Mouse (Mus musculus) kidney, postnatal 10 days (tissue): ENCODE measurements around the gene Serpinf1.
"Not testable (repeated sequence)": the region's sequence is repeated elsewhere in the genome, so short reads cannot be mapped to it uniquely, and the experiment has no call there.

Source experiments
- DNase-seq: peaks from one replicate; pipeline ENCODE4 v3.0.0; 2021; ENCODE audit warnings: mixed read lengths

Serpinf1 gene

DNA sequence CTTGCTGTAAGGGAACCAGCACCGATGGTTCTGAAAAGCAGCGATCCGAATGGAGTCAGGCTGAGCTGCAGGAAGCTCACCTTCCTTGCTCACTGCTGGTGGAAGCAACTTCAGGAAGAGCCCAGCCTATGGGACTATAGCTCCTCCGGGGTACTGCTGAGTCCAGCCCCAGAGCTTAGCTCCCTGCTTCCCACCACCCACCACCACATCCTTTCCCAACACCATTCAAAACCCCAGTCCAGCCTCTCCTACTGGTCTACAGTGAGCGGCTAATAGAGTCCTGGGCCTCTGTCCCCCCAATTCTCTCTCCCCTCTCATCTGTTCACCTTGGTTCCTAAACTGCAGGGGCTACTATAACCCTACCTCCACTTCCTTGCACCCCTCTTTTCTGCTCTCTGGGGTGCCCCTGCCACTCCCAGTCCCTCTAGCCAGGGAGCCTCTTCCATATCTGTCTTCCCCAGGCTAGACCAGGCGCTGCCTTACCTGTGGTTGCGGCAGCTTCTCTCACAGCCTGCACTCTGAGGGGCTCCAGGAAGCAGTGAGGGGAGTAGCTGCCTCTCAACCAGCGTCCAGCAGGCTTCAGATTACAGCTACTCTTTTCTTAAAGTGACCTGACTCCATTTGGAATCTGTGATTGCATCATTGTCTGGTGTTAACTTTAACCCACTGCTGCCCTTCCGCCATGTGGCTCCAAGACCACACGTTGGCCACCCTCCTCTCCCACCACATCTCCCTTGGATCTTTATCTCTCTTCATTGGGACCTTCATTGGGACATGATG lies at the start of gene Serpinf1:
Gene Serpinf1 (minus strand): TSS at position 689 of the 780 bp plus-strand sequence.
- no peak for DNase-seq

DNA sequence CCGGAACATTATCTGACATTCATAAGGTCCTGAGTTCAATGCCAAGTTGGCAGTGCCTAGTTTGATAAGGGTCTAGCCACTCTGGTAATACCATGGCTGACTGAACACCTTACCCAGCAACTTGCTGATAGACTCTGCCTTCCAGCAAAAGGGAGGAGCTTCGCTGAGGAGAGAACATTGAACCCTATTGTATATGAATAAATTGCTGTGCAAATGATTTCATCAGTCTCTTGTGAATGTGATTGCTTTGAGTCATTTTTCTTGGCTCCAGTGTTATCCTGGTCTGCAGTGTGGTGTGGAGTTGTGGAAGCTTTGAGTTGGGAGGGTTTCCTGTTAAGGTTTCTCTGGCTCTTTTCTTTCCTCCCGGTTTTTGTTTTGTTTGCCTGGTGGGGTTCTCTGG lies 48.2 kb upstream of the Serpinf1 start:
- DNase-seq: no peak

DNA sequence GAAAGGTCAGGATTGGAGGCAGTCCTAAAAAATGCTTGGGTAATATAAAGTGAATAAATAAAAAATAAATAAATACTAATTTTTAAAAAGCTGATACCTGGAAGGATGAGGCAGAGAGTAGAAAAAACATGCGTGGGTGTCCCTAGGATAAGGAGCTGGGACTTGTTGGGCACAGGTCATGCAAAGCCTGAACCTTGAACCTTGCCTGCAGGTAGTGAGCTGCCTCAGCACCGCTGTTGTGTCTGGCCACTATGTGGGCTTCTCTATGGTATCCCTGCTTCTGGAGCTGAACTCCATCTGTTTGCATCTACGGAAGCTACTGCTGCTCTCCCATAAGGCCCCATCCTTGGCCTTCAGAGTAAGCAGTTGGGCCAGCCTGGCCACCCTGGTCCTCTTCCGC lies 46.8 kb upstream of the Serpinf1 start:
- DNase-seq: no peak

DNA sequence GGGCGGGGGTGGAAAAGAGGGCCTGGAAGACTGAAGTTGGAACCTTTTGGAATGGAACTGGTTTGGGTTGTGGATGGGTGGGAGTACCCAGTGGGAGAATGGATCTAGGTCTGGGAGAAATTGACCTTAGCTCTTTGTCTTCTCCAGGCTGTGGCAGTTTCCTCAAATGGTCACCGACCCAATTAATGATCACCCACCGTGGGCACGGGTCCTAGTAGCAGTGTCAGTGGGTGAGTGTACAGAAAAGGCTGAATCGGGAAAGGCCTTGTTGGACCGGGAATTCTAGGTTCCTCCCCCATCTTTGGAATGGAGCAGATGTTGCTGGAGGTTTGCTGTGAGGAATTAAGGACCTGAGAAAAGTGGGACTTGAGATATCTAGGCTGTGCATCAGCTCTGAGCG lies 45.9 kb upstream of the Serpinf1 start:
- no peak for DNase-seq

DNA sequence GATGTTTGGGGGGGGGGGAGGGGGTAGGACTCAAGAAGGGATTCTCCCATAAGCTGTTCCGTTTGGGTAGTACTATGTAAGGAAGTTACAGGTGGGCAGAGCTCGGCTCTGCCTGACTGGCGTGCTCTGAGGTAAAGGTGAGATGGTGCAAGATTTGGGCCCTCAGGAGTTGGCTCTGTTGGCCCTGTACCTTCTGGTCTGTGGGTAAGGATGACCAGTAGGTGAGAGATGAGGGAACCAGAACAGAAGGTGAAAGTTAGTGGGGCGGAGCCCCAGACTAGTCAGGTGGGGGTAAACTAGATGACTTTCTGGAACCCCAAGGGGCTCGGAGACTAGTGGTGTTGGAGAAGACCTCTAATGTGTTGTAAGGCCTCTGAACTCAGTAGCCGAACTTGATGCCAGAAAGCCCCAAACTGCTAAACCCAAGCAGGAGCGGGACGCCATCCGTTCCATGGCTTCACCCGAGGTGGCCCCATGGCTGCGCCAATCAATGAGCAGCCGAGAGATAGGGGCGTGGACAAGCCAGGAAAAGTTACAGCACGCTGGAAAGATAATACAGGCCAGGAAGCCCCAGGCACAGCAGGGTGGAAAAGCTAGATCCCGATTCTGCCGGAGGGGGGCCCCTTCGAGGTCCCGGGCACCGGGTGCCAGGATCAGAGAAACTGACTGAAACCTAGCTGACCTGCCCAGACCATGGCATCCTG lies 45.2 kb upstream of the Serpinf1 start:
- DNase-seq: peak; percentile 80

DNA sequence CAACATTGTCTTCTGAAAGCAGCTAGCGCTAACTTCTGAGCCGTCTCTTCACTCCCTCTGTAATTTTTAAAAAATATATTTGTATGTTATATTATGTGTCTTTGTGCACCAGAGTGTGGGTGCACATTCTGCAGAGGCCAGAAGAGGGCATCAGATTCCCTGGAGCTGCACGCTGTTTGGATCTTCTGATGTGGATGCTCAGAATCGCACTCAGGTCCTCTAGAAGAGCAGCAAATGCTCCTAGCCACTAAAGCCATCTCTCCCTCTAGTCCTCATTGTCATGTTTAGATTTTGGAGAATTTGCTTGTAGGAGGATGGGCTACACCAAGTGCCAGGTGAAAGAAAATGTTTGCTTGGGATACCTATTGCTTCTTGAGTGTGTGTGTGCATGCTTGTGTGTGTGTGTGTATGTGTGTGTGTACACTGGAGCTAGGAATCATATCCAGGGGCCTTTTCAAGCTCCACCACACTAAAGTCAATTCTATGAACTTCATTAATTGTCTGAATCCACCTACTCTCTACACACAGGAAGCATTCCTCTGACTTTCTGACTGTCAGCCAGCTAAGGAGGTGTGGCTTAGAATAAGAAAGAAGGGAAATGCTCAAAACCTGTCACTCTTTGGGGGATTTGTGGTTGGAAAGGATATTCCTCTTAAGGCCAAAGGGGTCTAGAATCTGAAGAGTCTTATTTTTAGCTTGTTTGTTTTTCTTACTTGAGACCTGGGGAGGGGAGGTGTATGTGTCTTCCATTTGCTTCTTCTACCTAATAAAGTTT lies 44.4 kb upstream of the Serpinf1 start:
- DNase-seq: peak; percentile 15

DNA sequence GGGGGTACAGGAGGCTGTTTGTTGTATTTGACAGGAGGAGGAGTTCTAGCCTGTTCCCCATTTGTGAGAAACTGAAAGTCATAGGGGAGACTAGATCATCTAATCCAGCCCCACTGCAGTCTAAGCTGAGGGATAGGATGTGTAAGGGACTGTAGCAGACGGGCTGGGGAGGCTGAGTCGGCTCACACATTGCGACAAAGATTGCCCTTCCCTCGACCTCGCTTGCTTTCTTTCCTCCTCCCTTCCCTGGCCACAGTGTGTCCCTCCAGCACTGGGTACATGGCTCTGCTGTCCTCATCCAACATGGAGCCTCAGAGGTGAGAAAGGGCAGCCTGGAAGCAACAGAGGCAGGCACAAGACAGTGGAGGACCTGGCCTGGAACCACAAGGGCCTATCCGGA lies 42.5 kb upstream of the Serpinf1 start:
- DNase-seq: no peak

DNA sequence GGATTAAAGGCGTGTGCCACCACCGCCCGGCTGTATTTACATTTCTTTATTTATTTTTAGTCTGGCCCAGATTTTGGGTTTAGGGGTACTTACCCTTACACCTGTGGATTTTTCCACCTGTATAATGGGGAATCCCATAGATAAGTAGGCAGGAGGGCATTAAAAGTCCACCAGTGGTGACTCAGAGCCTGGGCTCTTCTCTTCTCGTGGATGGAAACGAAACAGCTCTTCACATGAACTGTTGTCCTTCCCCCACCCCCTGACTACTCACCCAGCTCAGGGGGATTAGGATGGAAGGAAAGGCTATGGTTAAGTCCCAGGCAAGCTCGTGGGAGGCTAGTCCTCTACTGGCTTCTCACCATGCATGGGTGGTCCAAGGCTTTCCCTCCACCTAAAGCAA lies 41.9 kb upstream of the Serpinf1 start:
- DNase-seq: no peak

DNA sequence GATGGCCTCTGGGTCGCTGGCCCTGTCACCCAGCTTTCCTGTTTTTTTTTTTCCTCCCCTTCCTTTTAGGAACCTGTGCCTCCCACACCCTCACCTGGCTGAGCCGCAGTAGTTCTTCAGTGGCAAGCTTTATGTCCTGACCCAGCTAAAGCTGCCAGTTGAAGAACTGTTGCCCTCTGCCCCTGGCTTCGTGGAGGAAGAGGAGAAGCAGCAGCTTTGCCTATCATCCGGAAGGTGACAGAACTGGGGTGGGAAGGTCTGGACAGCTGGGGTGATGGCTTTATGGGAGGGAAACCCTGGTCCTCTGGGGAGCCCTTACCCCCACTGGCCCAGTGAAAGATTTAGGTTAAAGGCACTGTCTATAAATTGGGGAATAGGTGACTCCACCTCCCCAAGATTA lies 41.1 kb upstream of the Serpinf1 start:
- DNase-seq: no peak

DNA sequence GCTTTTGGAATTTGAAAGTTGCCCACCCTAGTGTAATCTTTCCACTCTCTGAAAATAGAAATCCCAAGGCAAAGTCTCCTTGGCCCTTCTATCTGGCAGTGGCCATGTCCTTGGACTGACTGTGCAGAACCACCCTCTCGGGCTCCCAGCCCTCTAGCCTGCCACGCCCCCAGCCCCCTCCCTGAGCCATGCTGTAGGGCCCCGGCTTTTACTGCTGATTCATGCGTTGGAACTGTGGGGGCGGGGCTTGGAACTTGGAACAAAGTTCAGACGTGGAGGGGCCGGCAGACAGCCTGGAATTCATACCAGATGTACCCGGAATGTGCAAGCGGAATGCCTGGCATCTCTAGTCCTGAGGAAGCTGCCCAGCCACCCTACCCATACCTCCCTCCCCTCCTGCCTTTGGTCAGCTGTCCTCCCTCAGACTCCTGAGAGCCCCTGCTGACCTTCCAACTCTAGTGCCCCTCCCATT lies 40.4 kb upstream of the Serpinf1 start:
- peak; percentile 98 for DNase-seq

DNA sequence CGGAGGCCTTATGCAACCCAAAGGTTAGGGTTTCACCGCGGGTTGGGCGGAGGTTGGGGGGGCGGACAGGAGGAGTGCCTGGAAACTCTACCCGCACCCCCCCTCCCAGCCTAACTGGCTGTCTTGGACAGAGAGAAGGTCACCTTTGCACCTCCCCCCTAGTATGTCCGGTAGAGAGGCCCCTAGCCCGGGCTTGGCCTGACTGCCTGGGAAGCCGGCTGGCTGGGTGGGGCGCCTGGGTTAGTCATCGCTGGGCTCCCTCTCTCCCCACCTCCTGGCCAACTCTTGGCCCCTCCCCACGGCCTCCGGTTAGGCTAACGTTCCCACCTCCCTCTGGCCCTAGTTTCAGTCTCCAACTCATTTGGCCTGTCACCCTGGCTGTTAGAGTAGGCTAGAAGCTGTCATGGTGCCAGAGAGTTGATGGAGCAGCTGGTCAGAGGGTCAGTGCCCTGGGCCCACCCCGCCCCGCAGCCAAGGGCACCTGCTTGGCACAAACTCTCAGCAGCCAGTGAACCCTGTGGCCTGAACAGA lies 39.8 kb upstream of the Serpinf1 start:
- peak; percentile 87 for DNase-seq

DNA sequence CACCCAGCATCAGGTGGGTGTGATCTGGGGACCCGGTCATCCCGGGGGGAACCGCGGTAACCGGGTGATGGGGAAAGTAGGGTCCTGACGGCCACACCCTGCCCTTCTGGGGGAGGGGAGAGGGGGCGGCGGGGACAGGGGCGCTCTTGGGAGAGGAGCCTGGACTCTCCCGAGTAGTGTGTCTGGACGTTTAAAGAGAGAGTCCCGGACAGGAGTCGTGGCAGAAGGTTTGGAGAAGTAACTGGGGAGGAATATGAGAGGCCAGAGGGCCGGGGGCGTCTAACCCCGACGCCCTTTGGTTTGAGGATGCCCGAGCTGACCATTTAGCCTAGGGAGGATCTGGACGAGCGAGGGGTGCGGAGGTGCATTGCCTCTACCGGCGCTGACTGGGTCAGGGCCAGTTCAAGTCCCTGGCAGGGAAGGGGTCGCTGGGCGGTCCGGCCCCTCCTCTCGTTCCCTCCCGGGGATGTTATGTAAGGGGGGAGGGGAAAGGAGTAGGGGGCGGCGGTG lies 39.3 kb upstream of the Serpinf1 start:
- no peak for DNase-seq

DNA sequence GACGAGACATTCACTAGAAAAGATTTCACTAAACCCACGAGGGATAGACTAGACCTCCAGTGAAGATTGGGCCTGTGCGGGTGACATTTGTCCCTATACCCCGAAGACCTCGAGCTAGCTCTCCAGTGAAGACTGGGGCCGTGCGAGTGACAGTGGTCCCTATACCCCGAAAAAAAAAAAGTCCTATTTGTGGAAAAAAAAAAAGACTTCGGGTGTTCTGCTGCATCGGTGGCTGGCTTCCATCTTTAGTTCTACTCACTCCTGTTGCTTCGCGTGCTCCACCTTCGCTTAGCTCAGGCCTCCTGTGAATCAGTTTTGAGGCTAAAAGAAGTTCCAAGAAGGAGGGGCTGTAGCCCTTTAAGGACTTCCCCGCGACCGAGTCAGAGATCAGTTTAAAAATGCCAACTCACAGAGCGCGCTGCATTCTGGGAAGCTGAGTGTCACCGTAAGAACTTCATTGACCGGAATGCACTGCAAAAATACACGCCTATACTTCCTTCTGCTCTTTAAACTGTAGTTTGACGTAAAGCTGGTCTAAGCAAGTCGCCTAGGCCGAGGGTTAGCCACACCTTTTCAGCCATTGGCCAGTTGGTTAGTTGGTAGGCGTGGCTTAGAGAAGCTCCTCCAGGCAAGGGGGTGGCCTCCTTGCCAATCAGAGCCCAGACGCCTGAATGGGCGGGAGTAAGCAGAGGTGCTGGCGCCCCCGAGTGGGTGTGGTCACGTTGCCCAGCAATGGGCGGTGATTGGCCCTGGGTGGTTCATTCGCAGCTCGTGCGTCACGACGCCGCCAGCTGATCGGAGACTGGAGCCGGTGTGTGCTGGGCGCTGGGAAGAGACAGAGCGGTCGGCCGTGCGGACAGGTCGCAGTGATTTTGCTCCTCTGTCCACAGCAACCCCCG lies 38.6 kb upstream of the Serpinf1 start, which contains the start of gene Tlcd2:
Gene Tlcd2 (plus strand): TSS at position 872 of the 899 bp plus-strand sequence.
- DNase-seq: peak; percentile 100

DNA sequence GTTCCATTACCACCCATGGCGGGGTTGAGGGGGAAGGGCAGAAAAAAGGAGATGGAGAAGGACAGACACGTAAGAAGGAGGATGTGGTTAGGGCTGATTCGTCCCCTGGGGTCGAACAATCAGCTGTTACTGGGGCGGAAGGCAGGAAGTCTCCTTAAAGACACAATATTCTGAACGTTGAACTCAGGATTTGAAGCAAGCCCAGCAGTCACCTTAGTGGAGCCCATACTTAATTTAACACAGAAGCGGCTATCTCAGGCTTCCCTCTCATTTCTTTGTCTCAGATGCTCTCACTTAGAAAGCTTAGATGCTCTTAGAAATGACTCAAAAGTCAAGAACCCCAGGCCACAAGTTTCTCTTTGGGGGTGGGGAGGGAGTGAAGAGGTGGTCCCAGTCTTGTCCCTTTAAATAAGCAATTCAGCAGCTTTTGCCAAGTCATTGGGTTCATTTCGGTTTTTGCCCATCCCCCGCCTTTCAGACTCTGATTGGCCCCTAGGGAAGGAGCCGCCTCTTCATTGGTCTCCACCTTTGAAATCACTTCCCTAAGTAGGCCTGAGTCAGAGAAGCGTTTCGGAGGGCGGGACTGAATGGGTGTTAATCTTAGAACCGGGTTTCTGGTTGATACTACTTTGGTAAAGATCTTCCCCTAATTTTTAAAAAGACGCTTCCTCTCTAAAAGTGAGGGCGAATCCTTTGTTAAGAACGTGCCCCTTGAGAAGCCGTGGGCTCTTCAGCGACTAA lies 37.8 kb upstream of the Serpinf1 start:
- DNase-seq: peak; percentile 94

DNA sequence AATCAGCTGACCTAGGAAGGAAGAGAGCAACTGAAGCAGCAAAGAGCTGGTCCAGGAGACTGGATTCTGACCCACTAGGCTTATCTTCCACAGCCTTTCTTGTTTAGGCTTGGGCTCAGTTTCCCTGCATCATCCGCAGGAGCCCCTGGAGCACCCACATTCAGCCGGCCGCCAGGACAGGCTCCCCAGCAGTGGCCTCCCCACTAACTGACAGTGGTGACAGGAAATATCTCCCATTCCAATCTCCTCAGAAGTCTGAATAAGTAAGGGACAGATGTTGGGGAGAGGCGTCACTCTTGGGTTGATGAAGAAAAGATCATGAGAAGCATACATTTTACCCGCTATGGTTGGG lies 37.2 kb upstream of the Serpinf1 start:
- DNase-seq: no peak

DNA sequence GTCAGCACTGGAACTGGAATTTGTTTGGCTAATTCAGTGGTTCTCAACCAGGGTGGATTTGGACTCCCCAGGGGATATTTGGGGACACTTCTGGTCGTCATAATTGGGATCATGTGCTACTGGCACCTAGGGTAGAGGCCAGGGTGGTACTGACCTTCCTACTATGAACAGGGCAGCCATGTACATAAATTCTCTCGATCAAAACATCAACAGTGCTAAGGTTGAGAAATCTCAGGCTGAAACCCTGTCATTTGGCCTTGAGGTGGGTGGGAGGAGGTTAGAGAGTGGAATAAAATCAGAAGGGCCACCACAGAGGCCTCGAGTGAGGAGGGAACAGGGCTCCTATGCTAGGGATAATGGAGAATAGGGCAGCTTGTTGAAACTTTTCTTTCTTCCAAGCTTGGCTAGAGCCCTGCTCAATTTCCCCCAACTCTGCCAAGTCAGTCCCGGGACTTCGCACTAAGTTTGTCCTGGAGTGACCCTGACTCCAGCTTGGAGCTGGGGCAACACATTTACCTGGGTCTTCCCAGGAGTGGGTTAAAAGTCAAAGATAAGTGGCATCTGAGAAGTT lies 36.7 kb upstream of the Serpinf1 start:
- DNase-seq: peak; percentile 53

DNA sequence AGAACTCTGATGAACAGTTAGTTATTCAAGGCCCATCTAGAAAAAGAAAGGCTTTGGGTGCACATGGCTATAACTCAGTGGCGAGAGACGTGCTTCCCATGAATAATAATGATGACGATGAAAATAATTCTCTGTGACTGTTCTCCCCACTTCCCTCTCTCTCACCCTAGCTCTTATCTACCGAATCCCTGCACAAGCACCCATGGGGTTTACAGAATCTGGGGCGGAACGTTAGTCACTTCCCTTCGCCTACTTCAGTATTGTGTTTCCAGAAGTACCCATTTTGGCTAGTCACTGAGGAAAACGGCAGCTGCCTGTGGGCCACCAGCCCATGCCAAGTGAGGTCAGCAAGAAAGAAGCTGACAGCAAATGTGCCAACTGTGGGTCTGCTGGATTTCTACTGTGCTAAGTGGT lies 36.1 kb upstream of the Serpinf1 start:
- no peak for DNase-seq

DNA sequence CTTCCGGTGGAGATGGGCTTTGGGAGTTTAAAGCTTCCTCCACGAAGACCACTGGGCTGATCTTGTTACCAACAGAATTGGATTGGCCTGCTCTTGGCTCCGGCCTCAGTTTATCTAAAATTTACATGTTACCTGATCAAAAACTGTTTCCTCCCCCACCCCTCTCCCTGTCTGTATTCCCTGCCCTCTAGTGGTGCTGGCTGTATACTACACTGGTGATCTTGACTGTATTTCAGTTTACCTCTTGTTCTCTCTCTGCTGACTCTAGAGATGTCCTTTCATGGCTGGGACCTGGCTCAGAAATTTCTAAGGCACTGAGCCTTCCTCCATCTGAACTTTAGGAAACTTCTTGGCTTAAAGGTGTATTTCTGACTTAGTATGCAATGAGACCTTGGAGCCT lies 35.7 kb upstream of the Serpinf1 start:
- peak; percentile 58 for DNase-seq

DNA sequence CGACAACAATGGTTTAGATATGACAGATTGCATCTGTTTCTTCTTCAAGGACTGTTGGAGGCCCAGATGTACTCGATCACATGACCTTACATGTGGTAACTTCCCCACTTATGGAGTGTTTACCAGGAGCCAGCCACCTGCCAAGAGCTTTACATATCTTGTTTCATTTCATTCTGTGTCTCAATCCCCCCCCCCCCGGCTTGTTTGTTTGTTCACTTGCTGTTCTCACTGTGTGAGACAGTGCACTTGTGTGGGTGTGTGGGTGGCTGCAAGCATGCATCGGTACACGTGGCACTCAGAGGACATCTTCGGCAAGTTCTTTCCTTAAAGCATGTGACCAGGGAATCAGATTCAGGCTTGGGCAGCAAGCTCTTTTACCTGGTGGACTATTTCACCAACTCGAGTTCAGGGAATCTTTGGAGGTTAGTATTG lies 34.0 kb upstream of the Serpinf1 start:
- DNase-seq: no peak

DNA sequence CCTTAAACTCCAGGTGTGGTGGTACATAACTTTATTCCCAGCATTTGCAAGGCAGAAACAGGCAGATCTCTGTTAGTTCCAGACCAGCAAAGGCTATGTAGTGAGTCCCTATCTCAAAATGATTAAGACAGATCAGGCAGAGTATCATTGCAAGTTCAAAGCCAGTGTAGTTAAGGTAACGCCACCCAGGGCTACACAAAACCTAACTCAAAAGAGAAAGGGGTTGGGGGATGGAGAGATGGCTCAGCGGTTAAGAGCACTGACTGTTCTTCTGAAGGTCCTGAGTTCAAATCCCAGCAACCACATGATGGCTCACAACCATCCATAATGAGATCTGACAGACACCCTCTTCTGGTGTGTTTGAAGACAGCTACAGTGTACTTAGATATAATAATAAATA lies 33.5 kb upstream of the Serpinf1 start:
- not testable (repeated sequence) for DNase-seq
